8 mouse cellular contexts compared by ENCODE assay signal in the genomic region with DNA sequence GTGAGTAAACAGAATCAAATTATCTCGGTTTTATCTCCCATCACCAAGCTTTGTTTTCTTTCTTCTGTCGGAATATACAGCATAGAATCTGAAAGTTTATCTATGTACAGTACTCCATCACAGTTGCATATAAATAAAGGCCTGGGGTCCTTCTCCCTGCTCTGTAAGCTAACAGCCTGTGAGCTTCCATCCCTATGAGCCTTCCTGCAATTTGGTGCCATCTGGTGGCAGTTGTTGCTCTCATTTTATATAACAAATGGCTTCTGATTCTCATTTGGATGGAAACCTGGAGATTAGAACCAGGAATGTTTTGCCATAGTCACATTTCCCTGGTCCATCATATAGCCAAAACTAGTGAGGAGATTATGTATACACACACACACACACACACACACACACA.
DNase-seq lines count a peak whose midpoint lies in the region; TF ChIP-seq lines count a peak whose summit lies in the region.

No protein-coding gene starts in this region.

- no peaks in the 10 kb centered on the region for H3K9me3 ChIP-seq in E14TG2a.4 (ENCODE audit: low read length)

- H3K27me3 ChIP-seq in E14TG2a.4 (ENCODE audit: insufficient read depth, low read length) = no peaks in the 10 kb centered on the region

- H3K4me1 ChIP-seq in E14TG2a.4 (replicated peaks; ENCODE audit: low read depth, low read length) = no peaks in the 10 kb centered on the region

- peak; percentile 6 to 36 for DNase-seq in heart, postnatal 14 days
- no peak for DNase-seq in heart, postnatal 25 days (ENCODE audit: low spot score)
- DNase-seq in cerebellum, postnatal 25 days = peak; percentile 27 to 67
- DNase-seq in frontal cortex, postnatal 25 days (ENCODE audit: low spot score in 2 of 2) = peak; percentile 22 to 52
- DNase-seq in left cerebral cortex, postnatal 4 days = peak; percentile 70
- no peak for DNase-seq in thymus, postnatal 36 days
- no peak for DNase-seq in urinary bladder, adult 2 months (ENCODE audit: low spot score)

- H3K36me3 ChIP-seq in E14TG2a.4 (ENCODE audit: insufficient read depth, low read length) = no peaks in the 10 kb centered on the region

- peak; percentile 25 for TF ChIP-seq CTCF in E14TG2a.4 (conservative IDR thresholded peaks at IDR 0.05; ENCODE audit: low read length)

- H3K4me3 ChIP-seq in E14TG2a.4 (replicated peaks; ENCODE audit: low read length) = no peak overlapping the region

- intact Hi-C loops in heart, postnatal 14 days (cut with DNase I) = no loop called here
- intact Hi-C loops in heart, postnatal 25 days (cut with DNase I) = no loop called here
- intact Hi-C loops in left cerebral cortex, postnatal 4 days (cut with DNase I) = no loop called here

Comparison
In these comparisons a context has a peak if more than half of its experiments do, and no peak if none do; other contexts are left out.
1. DNase-seq: peak in heart, postnatal 14 days (2 of 2), cerebellum, postnatal 25 days (2 of 2), frontal cortex, postnatal 25 days (2 of 2) and left cerebral cortex, postnatal 4 days (single experiment); none in heart, postnatal 25 days (single experiment), thymus, postnatal 36 days (0 of 2) and urinary bladder, adult 2 months (single experiment).